Mouse (Mus musculus): ENCODE measurements at regions not wholly inside any gene's neighbourhood (a gene's known extent, or its start where the extent isn't known, plus 50 kb on each side); places are given as distances from the start of the nearest gene placed in this dataset.

DNA sequence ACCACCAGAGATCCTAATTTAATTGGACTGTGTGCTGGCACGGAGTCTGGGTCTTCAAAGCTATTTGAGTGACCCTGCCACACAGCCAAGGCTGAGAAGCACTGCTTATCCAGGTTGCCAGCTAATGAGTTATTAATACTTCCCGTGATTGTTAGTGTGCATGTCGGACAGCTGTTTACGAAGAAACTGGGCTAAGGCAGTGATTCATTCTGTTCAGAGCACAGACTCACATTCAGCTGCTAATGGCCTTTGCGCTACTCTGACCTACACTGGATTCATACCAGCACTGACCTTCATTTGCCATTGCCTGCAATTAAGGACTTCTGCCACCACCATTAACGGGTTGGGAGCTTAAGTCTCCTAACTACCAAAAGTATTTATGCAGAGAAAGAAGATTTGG, 156.7 kb upstream of the Dppa4 start:
- ATAC-seq (no peak), DNase-seq (ENCODE audit: low read depth, low spot score) (no peak)
- no peaks in the 10 kb centered on the region for H3K27me3 ChIP-seq
- ChIA-PET CTCF (no interaction called here), POLR2A (no interaction called here)
- in situ Hi-C loops (cut with MboI; ENCODE audit: low pct_unique_long_range_greater_than_20kb), result no loop called here
- no peak for TF ChIP-seq CTCF (IDR thresholded peaks at IDR 0.05)

DNA sequence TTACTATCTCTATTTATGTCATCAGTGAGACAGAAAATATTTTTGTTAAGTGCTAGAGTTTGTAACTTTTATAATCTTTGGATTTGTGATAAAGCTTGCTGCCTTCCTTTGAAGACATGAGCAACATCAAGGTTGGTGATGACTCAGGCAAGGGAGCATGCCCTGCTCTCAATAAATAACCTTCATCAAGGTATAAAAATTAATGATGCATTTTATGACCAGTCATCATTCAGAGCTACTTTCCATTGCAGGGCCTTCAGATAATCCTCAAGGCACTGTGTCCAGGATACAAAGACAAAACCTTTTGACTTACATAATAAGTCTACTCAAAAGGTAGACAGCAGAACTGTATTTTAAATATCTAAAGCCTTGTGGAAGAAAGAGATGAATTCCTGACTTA, 156.2 kb upstream of the Dppa4 start:
- ChIA-PET POLR2A (no interaction called here), CTCF (no interaction called here)
- no peak for TF ChIP-seq CTCF (IDR thresholded peaks at IDR 0.05)
- no peaks in the 10 kb centered on the region for H3K27me3 ChIP-seq
- DNase-seq (ENCODE audit: low read depth, low spot score) (no peak), ATAC-seq (no peak)
- in situ Hi-C loops (cut with MboI; ENCODE audit: low pct_unique_long_range_greater_than_20kb), result no loop called here

DNA sequence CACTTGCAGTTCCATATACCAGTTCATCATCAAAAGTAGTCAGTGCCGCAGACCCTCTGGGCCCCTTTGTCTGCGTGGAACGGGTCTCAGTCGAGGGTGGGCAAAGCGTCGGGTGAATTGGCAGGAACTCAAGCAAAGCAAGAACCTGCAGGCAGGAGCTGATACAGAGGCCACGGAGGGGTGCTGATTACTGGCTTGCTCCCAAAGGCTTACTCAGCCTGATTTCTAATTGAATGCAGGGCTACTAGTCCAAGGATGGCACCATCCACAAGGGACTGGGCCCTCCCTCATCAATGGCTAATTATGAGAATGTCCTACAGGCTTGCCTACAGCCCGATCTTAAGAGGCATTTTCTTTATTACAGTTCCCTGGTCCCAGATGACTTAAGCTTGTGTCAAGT, 128.2 kb upstream of the Dppa4 start:
- H3K27me3 ChIP-seq, result no peaks in the 10 kb centered on the region
- ATAC-seq (no peak), DNase-seq (ENCODE audit: low read depth, low spot score) (no peak)
- no peak for TF ChIP-seq CTCF (IDR thresholded peaks at IDR 0.05)
- POLR2A ChIA-PET, result no interaction called here
- in situ Hi-C loops (cut with MboI; ENCODE audit: low pct_unique_long_range_greater_than_20kb), result no loop called here
- CTCF ChIA-PET, result no interaction called here

DNA sequence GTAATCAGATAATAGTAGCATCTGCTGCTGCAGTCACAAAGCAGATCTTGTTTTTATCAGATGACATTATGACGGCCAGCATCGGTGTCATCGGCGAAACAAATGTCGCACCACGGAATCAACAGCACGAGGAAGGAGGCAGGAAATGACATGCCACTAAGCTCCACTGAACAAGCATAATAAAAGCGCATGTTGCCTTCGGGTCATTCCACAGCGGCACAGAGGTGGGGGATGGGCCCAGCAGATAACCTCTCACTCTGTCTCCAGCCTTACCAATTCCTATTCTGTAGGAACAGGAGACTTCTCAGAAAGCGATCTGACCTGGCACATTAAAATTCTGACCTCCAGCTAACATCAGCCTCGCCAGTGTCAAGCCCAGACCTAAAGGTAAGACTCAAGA, 93.1 kb upstream of the Dppa4 start:
- no peaks in the 10 kb centered on the region for H3K27me3 ChIP-seq
- CTCF ChIA-PET, result no interaction called here
- ATAC-seq, result no peak
- no peak for TF ChIP-seq CTCF (IDR thresholded peaks at IDR 0.05)
- POLR2A ChIA-PET, result no interaction called here
- no peak for DNase-seq (ENCODE audit: low read depth, low spot score)
- in situ Hi-C loops (cut with MboI; ENCODE audit: low pct_unique_long_range_greater_than_20kb), result no loop called here

DNA sequence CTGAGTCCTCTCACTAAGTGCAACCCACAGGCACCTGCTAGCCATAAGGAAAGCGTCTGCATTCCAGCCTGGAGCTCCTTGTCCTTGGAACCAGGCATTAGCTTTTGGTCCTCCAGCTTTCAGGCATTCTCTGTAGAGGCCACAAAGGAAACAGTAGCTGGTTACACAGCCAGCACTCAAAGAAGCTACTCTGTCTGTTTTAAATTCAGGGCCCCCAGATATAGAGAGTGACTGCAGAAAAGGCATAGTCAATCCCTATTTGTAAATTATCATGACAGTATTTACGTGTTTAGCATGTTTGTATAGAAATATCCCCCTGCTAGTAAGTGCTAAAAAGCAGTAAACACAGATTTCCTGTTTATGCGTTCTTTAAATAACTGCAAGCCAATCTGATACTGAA, 91.3 kb upstream of the Dppa4 start:
- no peak for TF ChIP-seq CTCF (IDR thresholded peaks at IDR 0.05)
- ATAC-seq (no peak), DNase-seq (ENCODE audit: low read depth, low spot score) (no peak)
- no peaks in the 10 kb centered on the region for H3K27me3 ChIP-seq
- ChIA-PET CTCF (no interaction called here), POLR2A (no interaction called here)
- in situ Hi-C loops (cut with MboI; ENCODE audit: low pct_unique_long_range_greater_than_20kb), result no loop called here

DNA sequence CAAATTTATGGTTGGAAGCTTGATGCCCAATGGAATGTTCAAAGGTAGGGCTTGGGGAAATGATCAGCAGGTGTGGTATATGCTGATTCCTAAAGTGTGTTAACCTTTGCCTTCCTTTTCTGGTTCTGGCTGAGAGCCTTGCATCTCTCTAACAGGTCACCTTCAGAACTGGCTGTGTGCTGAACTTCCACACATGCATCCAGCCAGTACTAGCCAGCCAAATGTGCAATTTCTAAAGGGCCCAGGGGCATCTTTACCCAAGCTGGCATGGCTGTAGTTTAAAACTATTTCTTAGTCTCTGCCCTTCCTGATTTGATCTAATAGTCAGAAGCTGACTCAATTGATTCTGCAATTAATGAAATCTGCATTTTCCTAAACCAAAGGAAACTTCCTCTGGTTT, 68.6 kb upstream of the Dppa4 start:
- no peak for TF ChIP-seq CTCF (IDR thresholded peaks at IDR 0.05)
- peaks cover 3% of the 10 kb centered on the region for H3K27me3 ChIP-seq
- CTCF ChIA-PET, result no interaction called here
- ATAC-seq (no peak), DNase-seq (ENCODE audit: low read depth, low spot score) (no peak)
- POLR2A ChIA-PET, result interaction anchor here (0.6 kb wide), 1 partner anchor 144 kb away, joined by 3 read pairs; no protein-coding TSS in a partner anchor
- in situ Hi-C loops (cut with MboI; ENCODE audit: low pct_unique_long_range_greater_than_20kb), result no loop called here

All from Patski (cell line).